Mouse (Mus musculus) myocyte (in vitro differentiated cells): ENCODE results near the gene Vezf1.

ENCODE experiments used
- CEBPB ChIP-seq: IDR thresholded peaks from 2 replicates; pipeline ENCODE4 v1.6.1; 2011; ENCODE audit warnings: mild to moderate bottlenecking, moderate library complexity; ENCODE audit not compliant: poor library complexity, insufficient read depth, severe bottlenecking
- E2F4 ChIP-seq: IDR thresholded peaks from one replicate; pipeline ENCODE4 v1.6.1; 2011; ENCODE audit warnings: mild to moderate bottlenecking, control low read depth, moderate library complexity; ENCODE audit not compliant: insufficient read depth
- MAX ChIP-seq: IDR thresholded peaks from one replicate; pipeline ENCODE4 v1.6.1; 2011; ENCODE audit warnings: low read depth, mild to moderate bottlenecking, control low read depth
- MYOD1 ChIP-seq, 3 experiments: IDR thresholded peaks; one replicate each; pipeline ENCODE4 v1.6.1; 2011; ENCODE audit warnings: control low read depth in 2 of 3, low read depth in 2 of 3, mild to moderate bottlenecking in 2 of 3, moderate library complexity in 1 of 3; ENCODE audit not compliant: insufficient read length in 2 of 3, control insufficient read depth in 1 of 3
- MYOG ChIP-seq, 3 experiments: IDR thresholded peaks; one replicate each; pipeline ENCODE4 v1.6.1; 2011; ENCODE audit warnings: control low read depth in 2 of 3, low read depth in 2 of 3, mild to moderate bottlenecking in 2 of 3; ENCODE audit not compliant: insufficient read length in 2 of 3, control insufficient read depth in 1 of 3, insufficient read depth in 1 of 3
- POLR2A ChIP-seq: IDR thresholded peaks from one replicate; pipeline ENCODE4 v1.6.1; 2011; ENCODE audit warnings: low read depth, mild to moderate bottlenecking, control low read depth, moderate library complexity; ENCODE audit not compliant: insufficient read length
- POLR2AphosphoS2 ChIP-seq: IDR thresholded peaks from one replicate; pipeline ENCODE4 v1.6.1; 2011; ENCODE audit warnings: low read depth, control low read depth; ENCODE audit not compliant: insufficient read length
- SRF ChIP-seq: IDR thresholded peaks from one replicate; pipeline ENCODE4 v1.6.1; 2011; ENCODE audit warnings: low read depth; ENCODE audit not compliant: control insufficient read depth, insufficient read length
- TCF3 ChIP-seq: IDR thresholded peaks from one replicate; pipeline ENCODE4 v1.6.1; 2011; ENCODE audit warnings: low read depth, control low read depth; ENCODE audit not compliant: insufficient read length
- USF1 ChIP-seq: IDR thresholded peaks from one replicate; pipeline ENCODE4 v1.6.1; 2011; ENCODE audit warnings: low read depth, mild to moderate bottlenecking, control low read depth, moderate library complexity

GRCm38 (mm10) chr11:88129935-88130334 is 61.9 kb downstream of the Vezf1 start:
- TF ChIP-seq MAX (no peak), POLR2A (no peak), CEBPB (no peak), USF1 (no peak), E2F4 (no peak), MYOD1 (IDR thresholded peaks at IDR 0.05; ENCODE audit: control insufficient read depth in 1 of 3, insufficient read length in 2 of 3, low read depth in 2 of 3) (no peak), MYOG (IDR thresholded peaks at IDR 0.05; ENCODE audit: control insufficient read depth in 1 of 3, insufficient read depth in 1 of 3, insufficient read length in 2 of 3, low read depth in 2 of 3) (no peak), SRF (no peak), TCF3 (no peak), POLR2AphosphoS2 (no peak)
